Mouse (Mus musculus) liver, adult 10 weeks (tissue): Measurements from ENCODE around the gene Ubap2. TPM values are rescaled to one million over a fixed set of nuclear protein-coding genes. Genes with fewer than 3 reads are reported as not detected.

Source experiments
- polyA plus RNA-seq: library from polyadenylated mRNA; stranded (reverse); fragments of 350-450 nt; fragmentation: Illumina TruSeq; extraction: RNeasy Lipid Tissue Mini Kit (QIAGEN cat#74804); gene quantifications from one replicate; pipeline ENCODE4 v1.2.3, GENCODE M21; 2014; ENCODE audit warnings: low read depth, low replicate concordance

The Ubap2 gene
- 8.7 TPM for polyA plus RNA-seq

DNA sequence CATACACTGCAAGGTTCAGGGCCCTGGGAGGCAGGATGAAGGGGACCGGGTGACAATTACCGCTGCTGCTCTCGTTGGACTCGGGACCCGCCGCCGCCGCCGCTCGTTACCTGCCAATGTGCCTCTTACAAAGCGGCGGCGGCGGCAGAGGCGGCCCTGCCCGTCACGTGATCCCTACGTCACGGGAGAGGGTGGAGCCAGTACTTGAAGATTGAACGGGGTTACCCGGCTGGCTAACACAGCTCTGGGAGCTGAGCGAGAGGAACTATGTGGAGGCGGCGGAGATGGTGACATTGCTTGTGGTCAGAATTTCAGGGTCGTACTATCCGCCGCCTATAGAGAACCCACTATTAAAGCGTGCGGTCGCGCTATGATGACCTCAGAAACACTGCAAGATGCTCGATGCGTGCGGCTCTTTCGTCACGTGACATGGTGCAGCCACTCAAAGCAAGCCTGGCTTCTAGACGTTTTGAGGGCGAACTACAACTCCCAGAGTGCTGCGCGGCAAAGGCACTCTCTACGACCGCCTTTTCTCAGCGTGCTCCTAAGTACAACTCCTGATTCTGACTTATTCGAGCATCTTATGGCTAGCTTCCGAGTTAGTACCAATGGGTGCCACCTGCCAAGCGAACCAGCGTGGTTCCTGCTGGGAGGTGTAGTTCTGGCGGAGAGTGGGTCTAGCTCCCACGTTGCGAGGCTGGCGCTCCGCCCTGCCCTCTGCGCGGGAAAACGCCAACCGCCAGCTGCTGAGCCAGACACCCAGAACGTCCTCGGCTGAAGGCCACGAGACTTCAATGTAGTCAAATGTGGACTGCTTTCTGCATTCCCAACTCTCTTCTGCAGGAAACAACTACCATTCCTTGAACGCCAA lies at the start of gene Ubap2:
Ubap2 (minus strand) TSS at position 165 of the 871 bp plus-strand sequence.

DNA sequence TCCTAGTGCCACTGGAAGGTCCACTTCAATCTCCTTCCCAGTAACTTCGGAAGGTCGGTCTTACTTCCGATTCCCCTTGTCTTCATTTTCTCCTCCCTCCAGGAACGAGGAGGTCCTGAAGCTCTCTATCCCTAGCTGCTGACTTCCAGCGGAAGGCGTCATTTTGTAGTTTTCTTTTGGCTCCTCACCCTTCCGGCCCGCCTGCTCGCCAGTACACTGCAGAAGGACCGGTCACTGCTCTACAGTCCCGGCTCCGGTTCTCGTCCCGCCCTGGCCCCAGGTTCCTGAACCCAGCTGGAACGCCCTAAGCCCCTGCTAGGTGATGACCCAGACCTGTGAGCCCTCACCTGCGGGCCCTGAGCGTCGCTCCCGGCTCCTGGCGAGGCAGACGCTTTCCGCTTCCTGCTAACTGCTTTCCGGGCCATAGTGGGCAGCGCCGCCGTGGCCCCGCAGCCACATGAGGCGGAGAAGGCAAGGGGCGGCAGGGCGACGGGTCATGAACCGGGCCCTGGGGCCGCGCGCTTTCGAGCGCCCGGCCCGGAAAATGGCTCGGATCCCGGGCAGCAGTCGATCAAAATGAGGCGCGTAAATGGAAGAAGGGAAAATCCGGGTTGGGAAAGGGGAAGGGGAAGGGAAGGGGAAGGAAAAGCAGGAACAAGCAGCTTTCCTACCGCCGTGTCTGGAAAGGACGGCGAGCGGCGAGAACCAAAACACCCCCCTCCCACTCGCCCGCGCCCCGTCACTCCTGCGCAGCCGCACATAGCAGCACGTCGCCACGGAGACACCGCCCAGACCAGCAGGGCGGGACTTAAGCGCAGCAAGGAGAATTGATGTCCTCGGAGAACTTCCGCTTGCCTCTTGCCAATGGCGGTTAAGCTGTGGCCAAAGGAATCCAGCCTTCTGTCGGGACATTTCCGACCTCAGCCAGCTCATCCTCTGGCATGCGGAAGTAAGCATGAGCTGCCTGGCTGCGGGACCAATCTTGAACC lies 39.5 kb upstream of the Ubap2 start, which contains the start of gene Dcaf12:
Dcaf12 (minus strand) TSS at position 749 of the 989 bp plus-strand sequence.

Other genes with a start within 250 kb of the Ubap2 start
- gene Aqp7, start 227.0 kb downstream of the Ubap2 start, polyA plus RNA-seq: not detected
- gene Aqp3, start 177.0 kb downstream of the Ubap2 start, polyA plus RNA-seq: not detected
- 0.74 TPM for gene Nol6, start 150.7 kb downstream of the Ubap2 start, polyA plus RNA-seq
- 171 TPM for gene Ube2r2, start 139.4 kb downstream of the Ubap2 start, polyA plus RNA-seq
- gene Dcaf12, start 39.7 kb upstream of the Ubap2 start, polyA plus RNA-seq: 12.3 TPM
- 31.5 TPM for gene Ubap1, start 73.9 kb upstream of the Ubap2 start, polyA plus RNA-seq
- 0.16 TPM for gene Kif24, start 189.7 kb upstream of the Ubap2 start, polyA plus RNA-seq
- 20.0 TPM for gene Nudt2, start 190.0 kb upstream of the Ubap2 start, polyA plus RNA-seq
- gene AI464131, start 227.9 kb upstream of the Ubap2 start, polyA plus RNA-seq: 10.2 TPM
- not detected for gene 1110017D15Rik, start 242.2 kb upstream of the Ubap2 start, polyA plus RNA-seq